Comparison of ENCODE assay signal across 9 mouse cellular contexts in the genomic region with DNA sequence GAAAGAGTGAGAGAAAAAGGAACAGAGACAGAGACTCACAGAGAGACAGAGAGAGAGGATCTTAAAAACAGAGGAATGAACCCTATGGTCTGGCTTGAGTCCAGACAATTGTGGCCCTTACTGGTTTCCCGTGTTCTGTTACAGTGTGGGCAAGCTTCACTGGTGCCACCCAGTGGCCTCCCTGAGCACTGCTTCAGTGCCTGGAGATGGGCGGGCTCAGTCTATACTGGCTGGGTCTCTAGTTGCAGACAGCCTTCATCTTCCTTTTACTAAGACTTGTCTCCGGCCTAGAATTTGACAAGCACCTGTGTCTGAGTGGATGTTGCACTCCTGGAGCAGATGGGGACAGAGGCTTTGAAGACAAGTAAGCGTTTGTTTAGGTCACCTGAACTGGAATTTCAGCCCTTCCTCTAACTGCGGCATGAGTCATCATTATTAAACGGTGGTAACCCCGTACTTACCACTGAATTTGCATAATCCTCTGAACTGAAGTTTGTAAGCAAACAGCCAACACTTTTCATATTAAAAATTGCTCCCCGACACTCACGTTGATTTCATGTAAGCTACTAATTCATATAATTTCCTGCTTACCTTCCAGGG. TPM values are rescaled to one million over a fixed set of nuclear protein-coding genes. Genes with fewer than 3 reads are reported as not detected.
A peak's percentile ranks its signal among the peaks of the same experiment; 100 is the strongest.
DNase-seq lines count a peak whose midpoint lies in the region; ATAC-seq and TF ChIP-seq lines count a peak whose summit lies in the region.
"Had no signal": no experiment of that assay in that cellular context is flagged by ENCODE, and none has a peak within 500 bp of the region (broad histone marks: within the 10 kb centered on the region; RNA-seq: fewer than 3 reads in every experiment).

No protein-coding gene starts in this region.

- in situ Hi-C loops in CH12.LX (cut with MboI; ENCODE audit: low pct_ligation_motif_present, low pct_unique_long_range_greater_than_20kb, low sequenced_read_pairs): loop anchor here (25.0 kb wide), 1 partner anchor 647 kb away; a partner anchor contains a TSS

- H3K36me3 ChIP-seq in CH12.LX (replicated peaks in 1 of 2; ENCODE audit: control insufficient read depth in 1 of 2, insufficient read depth in 1 of 2, low read length in 1 of 2): no peaks in the 10 kb centered on the region
- H3K36me3 ChIP-seq in embryonic facial prominence, embryonic 13.5 days: no peaks in the 10 kb centered on the region
- H3K36me3 ChIP-seq in heart, embryonic 11.5 days (ENCODE audit: control insufficient read depth, insufficient read depth, low read length): no peaks in the 10 kb centered on the region
- no peaks in the 10 kb centered on the region for H3K36me3 ChIP-seq in liver, embryonic 15.5 days (replicated peaks)
- no peaks in the 10 kb centered on the region for H3K36me3 ChIP-seq in neural tube, embryonic 12.5 days
- H3K36me3 ChIP-seq: heart, embryonic 13.5 days had no signal

- TF ChIP-seq CTCF in CH12.LX (conservative IDR thresholded peaks at IDR 0.05 in 1 of 2, IDR thresholded peaks at IDR 0.05 in 1 of 2; ENCODE audit: low read depth in 2 of 2, low read length in 2 of 2): peak; percentile 86 to 97

- dilution Hi-C loops in CH12.LX (cut with MboI; ENCODE audit: extremely low pct_ligation_motif_present, extremely low pct_unique_long_range_greater_than_20kb, low sequenced_read_pairs): no loop called here

- WGBS in embryonic facial prominence, embryonic 13.5 days: 49% methylated on average over 9 of the region's 9 CpGs
- 53% methylated on average over 9 of the region's 9 CpGs for WGBS in heart, embryonic 11.5 days (ENCODE audit: insufficient replicate concordance)
- WGBS in liver, embryonic 15.5 days (ENCODE audit: insufficient replicate concordance): 17% methylated on average over 9 of the region's 9 CpGs
- WGBS in neural tube, embryonic 12.5 days: 62% methylated on average over 9 of the region's 9 CpGs

- peak; percentile 91 for TF ChIP-seq RAD21 in CH12.LX (IDR thresholded peaks at IDR 0.05; ENCODE audit: low read depth, low read length)

- H3K79me2 ChIP-seq in CH12.LX (replicated peaks; ENCODE audit: control insufficient read depth, extremely low read depth, insufficient read depth, poor library complexity, severe bottlenecking): no peaks in the 10 kb centered on the region

- TF ChIP-seq POLR2A in CH12.LX (IDR thresholded peaks at IDR 0.05; ENCODE audit: low read depth, low read length): no peak

- no peak overlapping the region for H3K9ac ChIP-seq in CH12.LX (ENCODE audit: insufficient read depth, low read depth)
- H3K9ac ChIP-seq in embryonic facial prominence, embryonic 13.5 days: no peak overlapping the region
- no peak overlapping the region for H3K9ac ChIP-seq in heart, embryonic 11.5 days (ENCODE audit: low read depth, low read length)
- no peak overlapping the region for H3K9ac ChIP-seq in liver, embryonic 15.5 days
- no peak overlapping the region for H3K9ac ChIP-seq in neural tube, embryonic 12.5 days
- H3K9ac ChIP-seq: heart, embryonic 13.5 days had no signal

- ATAC-seq in embryonic facial prominence, embryonic 13.5 days (ENCODE audit: insufficient number of reproducible peaks, insufficient read depth, low FRiP score, low TSS enrichment, low read depth): peak; percentile 64; the same call in 1 of the 2 replicates
- 0 out of 2 replicates have a peak, but pooled peaks have one; percentile 61 for ATAC-seq in heart, embryonic 11.5 days (replicated peaks; ENCODE audit: insufficient number of reproducible peaks, low FRiP score, low TSS enrichment)
- ATAC-seq in liver, embryonic 15.5 days (ENCODE audit: insufficient read depth): no peak; the same call in 1 of the 2 replicates
- ATAC-seq in neural tube, embryonic 12.5 days (ENCODE audit: low FRiP score, low read depth): peak; percentile 70

- H3K9me3 ChIP-seq in CH12.LX (replicated peaks; ENCODE audit: low read length): peaks cover 3% of the 10 kb centered on the region
- H3K9me3 ChIP-seq in embryonic facial prominence, embryonic 13.5 days: no peaks in the 10 kb centered on the region
- H3K9me3 ChIP-seq in heart, embryonic 11.5 days (replicated peaks; ENCODE audit: control insufficient read depth, low read length): no peaks in the 10 kb centered on the region
- H3K9me3 ChIP-seq in liver, embryonic 15.5 days (replicated peaks): no peaks in the 10 kb centered on the region
- H3K9me3 ChIP-seq in neural tube, embryonic 12.5 days: no peaks in the 10 kb centered on the region
- H3K9me3 ChIP-seq: heart, embryonic 13.5 days had no signal

- peak; percentile 75 for DNase-seq in CH12.LX (ENCODE audit: extremely low read depth)
- DNase-seq in adrenal gland, postnatal 25 days: peak; percentile 66
- peak; percentile 74 to 79 for DNase-seq in kidney, postnatal 25 days
- DNase-seq in testis, postnatal 14 days (ENCODE audit: low spot score): peak; percentile 39

- H3K4me2 ChIP-seq in CH12.LX (ENCODE audit: insufficient read depth, low read depth, poor library complexity, severe bottlenecking): no peak overlapping the region
- no peak overlapping the region for H3K4me2 ChIP-seq in embryonic facial prominence, embryonic 13.5 days
- H3K4me2 ChIP-seq in heart, embryonic 11.5 days: no peak overlapping the region
- 0 out of 2 replicates have a peak overlapping the region, but pooled peaks have one; percentile 21 for H3K4me2 ChIP-seq in liver, embryonic 15.5 days
- no peak overlapping the region for H3K4me2 ChIP-seq in neural tube, embryonic 12.5 days (replicated peaks)
- H3K4me2 ChIP-seq: heart, embryonic 13.5 days had no signal

- no peaks in the 10 kb centered on the region for H3K27me3 ChIP-seq in CH12.LX (replicated peaks)
- H3K27me3 ChIP-seq in embryonic facial prominence, embryonic 13.5 days: no peaks in the 10 kb centered on the region
- no peaks in the 10 kb centered on the region for H3K27me3 ChIP-seq in heart, embryonic 11.5 days (ENCODE audit: control insufficient read depth, insufficient read depth, low read length)
- no peaks in the 10 kb centered on the region for H3K27me3 ChIP-seq in liver, embryonic 15.5 days
- no peaks in the 10 kb centered on the region for H3K27me3 ChIP-seq in neural tube, embryonic 12.5 days (replicated peaks)

- H3K27ac ChIP-seq in CH12.LX (ENCODE audit: insufficient read depth, low read depth): no peak overlapping the region
- no peak overlapping the region for H3K27ac ChIP-seq in embryonic facial prominence, embryonic 13.5 days
- no peak overlapping the region for H3K27ac ChIP-seq in heart, embryonic 11.5 days (ENCODE audit: low read depth, low read length)
- no peak overlapping the region for H3K27ac ChIP-seq in liver, embryonic 15.5 days (replicated peaks)
- H3K27ac ChIP-seq in neural tube, embryonic 12.5 days: no peak overlapping the region
- H3K27ac ChIP-seq: heart, embryonic 13.5 days had no signal

- H3K4me3 ChIP-seq in CH12.LX (replicated peaks in 1 of 3; ENCODE audit: low read depth in 2 of 3, low read length in 2 of 3, poor library complexity in 1 of 3): no peak overlapping the region
- H3K4me3 ChIP-seq in embryonic facial prominence, embryonic 13.5 days: no peak overlapping the region
- no peak overlapping the region for H3K4me3 ChIP-seq in heart, embryonic 11.5 days (ENCODE audit: low read depth, low read length)
- H3K4me3 ChIP-seq in liver, embryonic 15.5 days (replicated peaks): no peak overlapping the region
- no peak overlapping the region for H3K4me3 ChIP-seq in neural tube, embryonic 12.5 days
- H3K4me3 ChIP-seq: heart, embryonic 13.5 days had no signal

- H3K4me1 ChIP-seq in CH12.LX (ENCODE audit: control insufficient read depth in 1 of 2, insufficient read depth in 2 of 2): peaks cover 2 to 37% of the 10 kb centered on the region in 2 experiments; a peak in 2 of 4 replicates
- 0 out of 2 replicates have a peak, but pooled peaks cover 3% of the 10 kb centered on the region for H3K4me1 ChIP-seq in embryonic facial prominence, embryonic 13.5 days
- no peaks in the 10 kb centered on the region for H3K4me1 ChIP-seq in heart, embryonic 11.5 days (ENCODE audit: control insufficient read depth, insufficient read depth, low read length)
- H3K4me1 ChIP-seq in liver, embryonic 15.5 days (replicated peaks): peaks cover 3% of the 10 kb centered on the region; the same call in 1 of the 2 replicates
- H3K4me1 ChIP-seq in neural tube, embryonic 12.5 days: no peaks in the 10 kb centered on the region
- H3K4me1 ChIP-seq: heart, embryonic 13.5 days had no signal

- TF ChIP-seq EP300 in CH12.LX (IDR thresholded peaks at IDR 0.05; ENCODE audit: low read length): peak; percentile 58; the same call in 1 of the 2 replicates

TF ChIP-seq in CH12.LX, 34 proteins besides CTCF, POLR2A, EP300 and RAD21 (continues in another document):
- peak; percentile 55; the same call in 1 of the 2 replicates for TF ChIP-seq MXI1 (IDR thresholded peaks at IDR 0.05; ENCODE audit: low read depth, low read length)
- TF ChIP-seq TBP (conservative IDR thresholded peaks at IDR 0.05; ENCODE audit: low read depth, low read length): no peak
- TF ChIP-seq E2F4 (IDR thresholded peaks at IDR 0.05; ENCODE audit: insufficient replicate concordance, low read depth, low read length): no peak
- peak; percentile 63 for TF ChIP-seq IRF4 (IDR thresholded peaks at IDR 0.05; ENCODE audit: low read depth, low read length)
- no peak for TF ChIP-seq HCFC1 (IDR thresholded peaks at IDR 0.05; ENCODE audit: low read depth, low read length)
- TF ChIP-seq TCF12 (IDR thresholded peaks at IDR 0.05; ENCODE audit: low read depth, low read length): no peak
- 0 out of 2 replicates have a peak, but pooled peaks have one; percentile 26 for TF ChIP-seq CHD2 (IDR thresholded peaks at IDR 0.05; ENCODE audit: low read length)
- TF ChIP-seq CHD1 (IDR thresholded peaks at IDR 0.05; ENCODE audit: low read depth, low read length): 0 out of 2 replicates have a peak, but pooled peaks have one; percentile 48
- no peak for TF ChIP-seq NRF1 (IDR thresholded peaks at IDR 0.05; ENCODE audit: low read depth, low read length)
- no peak; the same call in 1 of the 2 replicates for TF ChIP-seq ELF1 (IDR thresholded peaks at IDR 0.05; ENCODE audit: low read depth, low read length)
- TF ChIP-seq SMC3 (IDR thresholded peaks at IDR 0.05; ENCODE audit: low read depth, low read length): peak; percentile 99
- 0 out of 2 replicates have a peak, but pooled peaks have one; percentile 45 for TF ChIP-seq JUND (conservative IDR thresholded peaks at IDR 0.05; ENCODE audit: low read depth, low read length)

RNA-seq across cellular contexts. Expression of a gene that starts 18.9 kb away (rescaled TPM):
- 7.9 and 11.2 TPM in 2 replicates for total RNA-seq in CH12.LX (2012; rRNA removed)
- total RNA-seq in CH12.LX (2014; rRNA removed): 12.3 and 13.7 TPM in 2 replicates
- polyA plus RNA-seq in CH12.LX (2012; ENCODE audit: insufficient read length, low read depth): 3.8 and 5.0 TPM in 2 replicates
- 0.67 TPM in 1 of 2 replicates, not detected in the other for total RNA-seq in adrenal gland, postnatal 25 days (2021)
- 0.22 TPM in 1 of 2 replicates, not detected in the other for polyA plus RNA-seq in embryonic facial prominence, embryonic 13.5 days (2015; fragmentation: Nextera tagmentation; extraction: Ambion mirVana)
- polyA plus RNA-seq in heart, embryonic 11.5 days (2014; fragmentation: Nextera tagmentation; extraction: Ambion mirVana): 0.53 TPM in 1 of 2 replicates, not detected in the other
- 1.6 and 2.3 TPM in 2 replicates for polyA plus RNA-seq in liver, embryonic 15.5 days (2015; fragmentation: Nextera tagmentation; extraction: Ambion mirVana)
- 0.24 and 0.33 TPM in 2 replicates for polyA plus RNA-seq in neural tube, embryonic 12.5 days (2016; fragmentation: Nextera tagmentation; extraction: Ambion mirVana)
- polyA plus RNA-seq: heart, embryonic 13.5 days had no signal
